11 mouse cellular contexts compared by ENCODE assay signal in the genomic region with DNA sequence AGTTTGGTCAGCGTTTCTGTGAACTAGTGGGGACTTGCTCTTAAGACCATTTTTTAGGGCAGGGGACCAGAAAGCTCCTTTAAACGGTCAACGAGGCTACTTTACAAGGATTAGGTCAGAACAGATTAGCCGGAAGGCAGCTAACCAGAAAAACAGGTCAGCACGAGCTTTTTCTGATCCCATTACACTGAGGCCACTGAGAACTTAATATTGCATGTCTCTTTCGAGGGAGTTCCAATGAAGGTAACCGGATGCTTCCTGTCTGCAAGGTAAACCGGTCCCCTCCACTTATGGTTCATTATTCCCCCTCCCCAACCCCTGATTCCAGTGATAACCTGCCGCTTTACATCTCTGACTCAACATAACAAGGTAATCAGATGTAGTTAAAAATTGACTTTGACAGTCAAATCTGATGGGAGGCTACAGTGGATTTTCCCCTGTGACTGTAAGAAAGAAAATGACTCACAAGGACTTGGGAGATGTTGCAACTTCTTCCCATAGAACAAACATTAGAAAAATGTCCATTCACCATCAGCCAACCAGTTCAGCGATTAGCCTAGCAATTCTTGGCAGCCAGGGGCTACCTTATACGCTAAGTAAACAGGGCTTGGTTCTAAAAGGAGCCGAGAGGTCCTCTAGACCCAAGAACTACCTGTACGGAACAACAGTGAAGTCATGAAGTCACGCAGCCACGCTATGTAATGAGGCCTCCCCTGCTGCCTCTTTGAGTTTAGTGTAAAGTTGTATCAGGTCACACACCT. TPM values are rescaled to one million over a fixed set of nuclear protein-coding genes. Genes with fewer than 3 reads are reported as not detected.
A peak's percentile ranks its signal among the peaks of the same experiment; 100 is the strongest.
DNase-seq lines count a peak whose midpoint lies in the region.
"Had no signal": no experiment of that assay in that cellular context is flagged by ENCODE, and none has a peak within 500 bp of the region (broad histone marks: within the 10 kb centered on the region; RNA-seq: fewer than 3 reads in every experiment).

No protein-coding gene starts in this region.

- H3K4me1 ChIP-seq in midbrain, embryonic 10.5 days = no peaks in the 10 kb centered on the region

- no peaks in the 10 kb centered on the region for H3K9me3 ChIP-seq in midbrain, embryonic 10.5 days (replicated peaks)
- H3K9me3 ChIP-seq: hindbrain, embryonic 10.5 days; neural tube, embryonic 12.5 days had no signal

- H3K27me3 ChIP-seq in midbrain, embryonic 10.5 days (ENCODE audit: low read depth, poor library complexity, severe bottlenecking) = no peaks in the 10 kb centered on the region
- H3K27me3 ChIP-seq: neural tube, embryonic 12.5 days had no signal

- H3K27ac ChIP-seq in midbrain, embryonic 10.5 days (replicated peaks) = no peak overlapping the region
- H3K27ac ChIP-seq: hindbrain, embryonic 10.5 days; neural tube, embryonic 12.5 days had no signal

- peaks cover 48% of the 10 kb centered on the region for H3K36me3 ChIP-seq in midbrain, embryonic 10.5 days

- no peak overlapping the region for H3K4me3 ChIP-seq in midbrain, embryonic 10.5 days
- H3K4me3 ChIP-seq: hindbrain, embryonic 10.5 days; neural tube, embryonic 12.5 days had no signal

- 80% methylated on average over 15 of the region's 15 CpGs for WGBS in midbrain, embryonic 10.5 days

- peak; percentile 19 for DNase-seq in embryo, embryonic 10 days (ENCODE audit: low spot score)
- DNase-seq in embryo, embryonic 10.5 days (ENCODE audit: low spot score) = no peak
- DNase-seq in fibroblast of lung, adult 2 months (ENCODE audit: low read depth) = peak; percentile 60
- peak; percentile 76 to 85 for DNase-seq in lung, adult 18-20 months
- peak; percentile 86 for DNase-seq in retina, postnatal 1 day
- no peak for DNase-seq in layer of hippocampus, adult 11-12 months (ENCODE audit: low spot score)
- no peak for DNase-seq in midbrain, embryonic 10.5 days (ENCODE audit: low spot score)
- no peak for DNase-seq in cerebellum, adult 18-20 months
- DNase-seq: cerebellum, postnatal 10 days had no signal

RNA-seq across cellular contexts. Expression of gene Prkab1, which starts 15.0 kb away (rescaled TPM):
- 66.7 and 72.6 TPM in 2 replicates for polyA plus RNA-seq in midbrain, embryonic 10.5 days (2016; fragmentation: Nextera tagmentation; extraction: Ambion mirVana)

Comparison
In these comparisons a context has a peak if more than half of its experiments do, and no peak if none do; other contexts are left out.
1. DNase-seq: peak in embryo, embryonic 10 days (single experiment), fibroblast of lung, adult 2 months (single experiment), lung, adult 18-20 months (2 of 2) and retina, postnatal 1 day (single experiment); none in embryo, embryonic 10.5 days (single experiment), layer of hippocampus, adult 11-12 months (single experiment), midbrain, embryonic 10.5 days (single experiment) and cerebellum, adult 18-20 months (0 of 2).